Comparison of ENCODE assay signal across 10 mouse cellular contexts in genomic region chr17:45244870-45245269, GRCm38 (mm10).
DNase-seq lines count a peak whose midpoint lies in the region; ATAC-seq and TF ChIP-seq lines count a peak whose summit lies in the region.
"Had no signal": no experiment of that assay in that cellular context is flagged by ENCODE, and none has a peak within 500 bp of the region (broad histone marks: within the 10 kb centered on the region; RNA-seq: fewer than 3 reads in every experiment).

No protein-coding gene starts in this region.

- no peak overlapping the region for H3K4me3 ChIP-seq in intestine, postnatal 0 days (ENCODE audit: low read depth, low read length)
- H3K4me3 ChIP-seq in intestine, embryonic 15.5 days (replicated peaks) = no peak overlapping the region
- H3K4me3 ChIP-seq: limb, embryonic 15.5 days; myocyte had no signal

- no peak overlapping the region for H3K27ac ChIP-seq in intestine, postnatal 0 days (ENCODE audit: low read depth, low read length)
- H3K27ac ChIP-seq in intestine, embryonic 15.5 days = no peak overlapping the region
- H3K27ac ChIP-seq: limb, embryonic 15.5 days had no signal

- no peaks in the 10 kb centered on the region for H3K4me1 ChIP-seq in intestine, postnatal 0 days (replicated peaks; ENCODE audit: control insufficient read depth, insufficient read depth, low read length)
- H3K4me1 ChIP-seq in intestine, embryonic 15.5 days (replicated peaks) = 0 out of 2 replicates have a peak, but pooled peaks cover 5% of the 10 kb centered on the region

- 67% methylated on average over 10 of the region's 10 CpGs for WGBS in intestine, postnatal 0 days
- WGBS in intestine, embryonic 15.5 days = 74% methylated on average over 10 of the region's 10 CpGs

- H3K4me2 ChIP-seq in intestine, postnatal 0 days (replicated peaks; ENCODE audit: low read depth) = no peak overlapping the region
- H3K4me2 ChIP-seq in intestine, embryonic 15.5 days (replicated peaks) = no peak overlapping the region
- H3K4me2 ChIP-seq: limb, embryonic 15.5 days had no signal

- no peaks in the 10 kb centered on the region for H3K36me3 ChIP-seq in intestine, postnatal 0 days (ENCODE audit: control insufficient read depth, insufficient read depth)
- H3K36me3 ChIP-seq in intestine, embryonic 15.5 days = no peaks in the 10 kb centered on the region
- H3K36me3 ChIP-seq: limb, embryonic 15.5 days had no signal

- peak; percentile 60 to 69 for DNase-seq in adrenal gland, postnatal 36 days
- DNase-seq in kidney, adult 8-10 months = peak; percentile 42 to 49
- DNase-seq in spleen, postnatal 10 days (ENCODE audit: low spot score in 2 of 2) = no peak
- DNase-seq in liver = no peak
- no peak for DNase-seq in B cell, adult 2 months

- no peak overlapping the region for H3K9ac ChIP-seq in intestine, postnatal 0 days (ENCODE audit: low read depth, low read length)
- no peak overlapping the region for H3K9ac ChIP-seq in intestine, embryonic 15.5 days
- H3K9ac ChIP-seq: limb, embryonic 15.5 days had no signal

- no peak for TF ChIP-seq CTCF in intestine, postnatal 0 days (IDR thresholded peaks at IDR 0.05; ENCODE audit: low read depth)

- ATAC-seq in intestine, postnatal 0 days = 0 out of 2 replicates have a peak, but pooled peaks have one; percentile 2
- no peak for ATAC-seq in intestine, embryonic 15.5 days
- ATAC-seq in megakaryocyte, adult 5-6 weeks (ENCODE audit: poor library complexity, severe bottlenecking) = peak; percentile 52

- no peaks in the 10 kb centered on the region for H3K27me3 ChIP-seq in intestine, postnatal 0 days (replicated peaks; ENCODE audit: control insufficient read depth, insufficient read depth, low read length)
- H3K27me3 ChIP-seq in intestine, embryonic 15.5 days (replicated peaks) = no peaks in the 10 kb centered on the region
- H3K27me3 ChIP-seq: limb, embryonic 15.5 days had no signal

- no peaks in the 10 kb centered on the region for H3K9me3 ChIP-seq in intestine, postnatal 0 days (ENCODE audit: control insufficient read depth)
- no peaks in the 10 kb centered on the region for H3K9me3 ChIP-seq in intestine, embryonic 15.5 days
- H3K9me3 ChIP-seq: limb, embryonic 15.5 days had no signal

Comparison
In these comparisons a context has a peak if more than half of its experiments do, and no peak if none do; other contexts are left out.
1. DNase-seq: peak in adrenal gland, postnatal 36 days (2 of 2) and kidney, adult 8-10 months (2 of 2); none in spleen, postnatal 10 days (0 of 2), liver (single experiment) and B cell, adult 2 months (0 of 2).